Mouse (Mus musculus): Measurements from ENCODE around the gene Tekt5.

Tekt5 gene

GRCm38 (mm10) chr16:10336454-10337421 is 58.6 kb downstream of the Tekt5 start:
- no peak for DNase-seq (ENCODE audit: low spot score in 2 of 2)

- no peak for DNase-seq (ENCODE audit: low spot score in 2 of 2)
Measured at GRCm38 (mm10) chr16:10335953-10336352, 59.3 kb downstream of the Tekt5 start.

- no peak for DNase-seq (ENCODE audit: low spot score in 2 of 2)
Measured at GRCm38 (mm10) chr16:10332732-10333131, 62.6 kb downstream of the Tekt5 start.

- no peak for DNase-seq (ENCODE audit: low spot score in 2 of 2)
Measured at GRCm38 (mm10) chr16:10330586-10331495, 64.4 kb downstream of the Tekt5 start.

GRCm38 (mm10) chr16:10327563-10328333 is 67.5 kb downstream of the Tekt5 start:
- DNase-seq (ENCODE audit: low spot score in 2 of 2) = no peak

- no peak for DNase-seq (ENCODE audit: low spot score in 2 of 2)
Measured at GRCm38 (mm10) chr16:10319914-10320569, 75.2 kb downstream of the Tekt5 start.

- DNase-seq (ENCODE audit: low spot score in 2 of 2) = no peak
Measured at GRCm38 (mm10) chr16:10317197-10317544, 78.1 kb downstream of the Tekt5 start.

- DNase-seq (ENCODE audit: low spot score in 2 of 2) = no peak
Measured at GRCm38 (mm10) chr16:10316493-10317196, 78.6 kb downstream of the Tekt5 start.

- DNase-seq (ENCODE audit: low spot score in 2 of 2) = peak in 1 of 2 experiments; percentile 13
Measured at GRCm38 (mm10) chr16:10313646-10314088, 81.6 kb downstream of the Tekt5 start, which contains the start of gene Emp2. TSS of gene Emp2 (minus strand) at chr16:10313968.

- no peak for DNase-seq (ENCODE audit: low spot score in 2 of 2)
Measured at GRCm38 (mm10) chr16:10313226-10313625, 82.1 kb downstream of the Tekt5 start.

- no peak for DNase-seq (ENCODE audit: low spot score in 2 of 2)
Measured at GRCm38 (mm10) chr16:10311989-10312388, 83.3 kb downstream of the Tekt5 start.

- DNase-seq (ENCODE audit: low spot score in 2 of 2) = no peak
Measured at GRCm38 (mm10) chr16:10311086-10311485, 84.2 kb downstream of the Tekt5 start.

- no peak for DNase-seq (ENCODE audit: low spot score in 2 of 2)
Measured at GRCm38 (mm10) chr16:10310507-10310906, 84.8 kb downstream of the Tekt5 start.
